Mouse (Mus musculus): ENCODE measurements around the gene Cklf. TPM values are rescaled to one million over a fixed set of nuclear protein-coding genes. Genes with fewer than 3 reads are reported as not detected.
"Not testable (repeated sequence)": the region's sequence is repeated elsewhere in the genome, so short reads cannot be mapped to it uniquely, and the experiment has no call there.

Cklf gene
- total RNA-seq, 2 experiments from 2014 or later: 4.7 to 5.0 TPM

DNA sequence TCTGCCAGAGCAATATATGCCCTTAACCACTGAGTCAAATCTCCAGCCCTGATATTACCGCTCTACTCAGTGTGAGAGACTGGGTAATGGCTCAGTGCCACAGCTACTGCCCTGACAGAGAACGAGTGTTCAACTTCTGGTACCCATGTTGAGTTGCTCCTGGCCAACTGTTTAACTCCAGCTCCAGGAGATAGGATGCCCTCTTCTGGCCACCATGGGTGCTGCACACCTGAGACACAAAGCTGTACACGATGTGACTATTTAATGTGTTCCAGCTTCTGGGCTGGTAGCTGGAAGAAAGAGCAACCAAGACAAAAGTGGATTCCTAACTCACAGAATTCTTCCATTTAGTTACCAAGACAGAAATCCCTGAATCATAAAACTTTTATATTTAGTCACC lies 2.4 kb downstream of the Cklf start:
- intact Hi-C loops (cut with DNase I): loop anchor here (10.0 kb wide), 2 partner anchors 182 to 312 kb away; no protein-coding TSS in a partner anchor
- no peak for DNase-seq (ENCODE audit: low spot score)

DNA sequence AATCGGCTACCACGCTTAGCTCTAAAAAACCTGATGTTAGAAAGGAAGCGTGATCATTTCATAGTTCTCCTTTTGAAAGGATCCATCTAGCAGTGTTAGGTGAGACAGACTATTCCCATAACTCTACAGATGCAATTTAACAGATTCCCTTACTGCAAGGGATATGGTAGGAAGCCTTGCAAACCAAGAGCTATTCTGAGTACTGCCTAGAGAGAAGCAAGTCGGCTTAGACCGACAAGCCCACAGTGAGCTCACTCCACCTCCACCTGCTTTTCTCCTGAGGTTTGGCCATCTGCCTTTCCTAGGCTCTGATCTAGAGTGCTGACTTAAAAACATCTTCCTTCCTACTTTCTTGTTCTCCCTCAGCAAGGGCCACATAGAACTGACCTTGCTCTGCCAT lies 11.1 kb downstream of the Cklf start:
- DNase-seq (ENCODE audit: low spot score); intact Hi-C loops (cut with DNase I): not testable (repeated sequence)

DNA sequence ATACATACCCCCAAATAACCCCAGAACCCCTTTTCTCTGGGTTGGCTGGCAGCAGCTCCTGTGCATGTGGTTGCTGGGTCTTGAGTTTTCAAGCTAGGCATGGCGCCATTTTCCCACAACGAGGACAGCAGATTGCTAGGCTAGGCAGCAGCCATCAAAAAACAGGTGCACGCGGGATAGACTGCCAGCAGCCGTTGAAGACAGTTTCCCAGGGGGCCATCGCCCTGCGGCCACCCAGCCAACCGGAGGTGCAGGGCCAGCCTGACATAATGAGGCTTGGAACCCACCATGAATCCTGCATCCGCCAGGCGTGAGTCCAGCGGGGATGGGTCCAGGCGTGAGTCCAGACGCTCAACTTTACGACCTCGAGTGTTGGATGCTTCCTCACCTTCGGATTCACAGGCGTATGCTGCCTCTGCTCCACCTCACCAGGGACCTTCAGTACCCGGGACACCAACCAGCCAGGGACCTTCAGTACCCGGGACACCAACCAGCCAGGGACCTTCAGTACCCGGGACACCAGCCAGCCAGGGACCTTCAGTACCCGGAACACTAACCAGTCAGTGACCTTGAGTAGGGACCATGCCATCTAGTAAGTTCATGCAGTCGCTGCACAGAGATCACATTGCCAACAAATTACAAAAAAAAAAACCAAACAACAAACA lies 13.7 kb downstream of the Cklf start:
- DNase-seq (ENCODE audit: low spot score); intact Hi-C loops (cut with DNase I): not testable (repeated sequence)

DNA sequence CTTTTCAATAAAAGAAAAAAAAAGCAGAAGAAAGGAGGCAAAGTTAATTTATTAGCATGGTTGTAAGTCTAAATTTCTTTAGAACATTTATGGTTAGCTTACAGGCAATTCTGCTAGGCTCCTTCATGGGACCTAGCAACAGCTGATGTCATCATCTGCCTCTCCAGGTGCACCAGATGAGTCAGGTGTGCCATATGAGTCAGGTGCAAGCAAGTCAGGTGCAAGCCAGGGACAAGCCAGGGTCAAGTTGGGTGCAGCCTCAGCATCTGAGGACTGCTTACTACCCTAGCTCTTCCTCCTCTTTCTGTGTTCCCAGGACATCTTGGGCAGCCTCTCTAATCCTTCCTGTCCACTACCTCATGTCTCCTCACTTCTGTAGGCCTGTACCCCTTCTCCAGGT lies 17.7 kb downstream of the Cklf start:
- DNase-seq (ENCODE audit: low spot score): no peak
- intact Hi-C loops (cut with DNase I): no loop called here

DNA sequence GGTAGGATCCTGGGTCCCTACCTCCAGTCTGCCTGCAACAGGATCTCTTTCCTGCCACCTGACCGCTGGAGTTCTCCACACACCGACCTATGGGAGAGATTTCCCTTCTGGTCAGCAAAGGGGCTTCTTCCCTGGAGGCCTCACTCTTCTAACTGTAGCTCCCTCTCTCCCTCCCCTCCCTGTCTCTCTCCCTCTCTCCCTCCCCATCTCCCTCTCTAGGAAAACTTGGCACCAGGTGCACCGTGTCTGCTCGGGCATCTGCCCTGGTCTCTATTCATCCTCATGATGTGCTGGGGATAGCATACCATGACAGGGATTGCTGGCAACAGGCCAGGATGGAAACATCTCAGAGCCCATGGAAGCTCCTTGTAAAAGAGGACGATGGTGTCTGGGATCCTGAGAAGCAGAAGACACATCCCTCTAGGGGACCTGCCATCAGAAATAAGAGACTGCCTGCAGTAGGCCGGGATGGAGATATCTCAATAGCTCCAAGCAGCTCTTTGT lies 18.3 kb downstream of the Cklf start:
- no peak for DNase-seq (ENCODE audit: low spot score)
- intact Hi-C loops (cut with DNase I): no loop called here

DNA sequence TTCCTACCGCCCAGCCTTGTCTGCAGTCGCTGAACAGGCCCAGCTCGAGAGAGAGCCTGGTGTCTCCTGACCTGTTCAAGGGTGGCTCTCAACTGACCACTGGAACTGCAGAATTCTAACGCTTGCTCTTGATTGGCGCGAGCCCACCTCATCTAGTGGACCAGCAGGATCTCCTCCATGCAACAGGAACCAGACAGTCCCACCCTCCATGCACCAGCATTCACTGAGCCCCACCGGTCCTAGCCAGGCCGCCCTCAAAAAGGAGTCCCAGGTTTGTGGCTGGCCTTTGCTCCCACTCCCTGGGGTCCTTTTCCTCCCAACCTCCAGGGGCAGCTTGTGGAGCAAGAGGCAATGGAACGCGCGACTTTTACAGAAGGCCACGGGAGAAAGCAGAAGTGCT lies 42.4 kb downstream of the Cklf start, which contains the start of gene Cmtm2a:
Gene Cmtm2a (minus strand): TSS at position 101 of the 400 bp plus-strand sequence.
- intact Hi-C loops (cut with DNase I); DNase-seq (ENCODE audit: low spot score): not testable (repeated sequence)

DNA sequence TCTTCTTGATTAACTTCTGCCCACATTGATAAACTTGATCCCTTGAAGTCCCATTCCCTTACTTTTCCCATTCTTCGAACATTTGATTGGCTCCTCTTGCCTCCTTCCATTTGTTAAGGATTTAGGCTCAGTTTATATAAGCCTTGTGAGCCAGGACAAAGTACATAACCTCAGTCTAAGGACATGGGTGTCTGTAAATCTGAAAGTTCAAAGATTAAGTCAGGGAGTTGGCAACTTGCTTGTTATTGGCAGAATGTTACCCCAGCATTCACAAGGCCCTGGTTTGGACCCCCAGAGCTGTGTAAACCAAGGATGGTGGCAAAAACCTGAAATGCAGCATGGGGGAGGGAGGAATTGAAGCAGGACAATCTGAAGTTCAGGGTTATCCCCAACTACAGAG lies 43.7 kb downstream of the Cklf start:
- intact Hi-C loops (cut with DNase I): no loop called here

DNA sequence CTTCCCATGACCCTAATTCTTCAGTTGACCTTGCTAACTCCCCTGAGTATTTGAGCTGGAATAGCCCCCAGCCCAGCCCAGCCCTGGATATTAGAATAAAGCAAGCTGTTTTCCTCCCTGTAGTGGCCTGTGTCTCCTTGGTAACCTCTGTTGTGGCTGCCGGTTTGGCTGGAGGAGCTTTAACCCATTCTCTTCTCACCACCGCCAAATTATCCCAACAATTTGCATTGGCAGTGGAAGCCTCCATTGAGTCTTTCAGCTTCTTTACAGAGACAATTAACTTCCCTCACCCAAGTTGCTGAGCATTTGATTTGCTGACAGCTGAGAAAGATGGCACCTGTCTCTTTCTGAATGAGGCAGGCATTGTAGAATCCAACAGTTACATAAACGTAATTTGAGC lies 50.9 kb downstream of the Cklf start:
- DNase-seq (ENCODE audit: low spot score); intact Hi-C loops (cut with DNase I): not testable (repeated sequence)

More for the DNA sequence above, 43.7 kb downstream of the Cklf start:
- DNase-seq (ENCODE audit: low spot score): no peak

DNA sequence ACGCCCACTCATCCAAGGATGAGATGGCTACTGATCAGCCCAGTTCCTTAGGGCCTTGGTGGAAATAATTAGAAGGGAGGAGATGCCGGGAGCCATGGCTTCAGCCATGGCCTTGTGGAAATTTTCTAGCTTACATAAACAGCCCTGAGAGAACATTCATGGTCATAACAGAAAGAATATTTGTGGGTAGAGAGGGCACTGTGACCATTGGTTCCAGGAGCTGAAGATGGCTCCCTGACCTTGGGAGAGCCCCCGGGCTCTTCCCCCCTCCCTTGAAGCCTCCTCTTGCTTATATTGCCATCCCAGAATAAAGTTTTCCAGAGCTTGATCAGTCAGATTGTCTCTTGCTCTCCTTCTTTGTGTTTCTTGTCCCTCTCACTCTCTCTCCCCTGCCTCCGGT lies 51.9 kb downstream of the Cklf start:
- DNase-seq (ENCODE audit: low spot score); intact Hi-C loops (cut with DNase I): not testable (repeated sequence)

DNA sequence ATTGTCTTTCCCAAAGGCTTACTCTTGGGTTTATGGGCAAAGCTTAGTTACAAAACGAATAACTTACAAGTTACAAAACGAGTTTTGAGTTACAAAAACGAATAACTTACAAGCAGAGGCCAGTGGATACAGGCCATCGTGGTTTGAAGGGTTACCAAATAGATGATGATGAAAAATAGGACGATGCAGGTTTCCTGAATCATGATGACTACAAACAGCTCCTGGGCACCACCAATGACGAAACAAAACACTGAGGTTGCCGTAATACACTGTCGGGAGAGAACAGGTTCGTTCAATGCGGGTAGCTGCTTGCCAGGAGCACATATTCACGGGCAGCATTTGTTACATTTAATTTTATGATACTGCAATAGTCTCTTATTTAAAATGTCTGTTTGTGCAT lies 54.3 kb downstream of the Cklf start:
- intact Hi-C loops (cut with DNase I): no loop called here
- no peak for DNase-seq (ENCODE audit: low spot score)

DNA sequence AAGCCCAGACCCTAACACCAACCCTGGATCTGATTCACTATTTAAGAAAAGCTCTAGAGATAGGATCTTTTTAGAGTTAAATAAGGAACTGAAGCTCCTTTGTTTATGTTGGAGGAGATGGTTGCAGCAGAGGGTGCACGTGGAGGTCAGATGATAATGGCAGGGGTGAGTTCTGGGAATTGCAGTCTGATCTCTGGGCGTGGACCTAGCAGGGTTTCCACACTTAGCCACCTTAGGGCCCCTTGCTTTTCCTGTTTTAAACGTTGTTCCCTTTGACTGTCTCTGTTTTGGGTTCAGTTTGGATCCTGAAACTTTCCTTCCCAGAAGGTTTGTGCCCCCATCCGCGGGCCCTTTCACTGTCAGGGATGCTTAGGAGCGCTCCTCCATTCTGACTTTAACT lies 57.7 kb downstream of the Cklf start:
- intact Hi-C loops (cut with DNase I); DNase-seq (ENCODE audit: low spot score): not testable (repeated sequence)

DNA sequence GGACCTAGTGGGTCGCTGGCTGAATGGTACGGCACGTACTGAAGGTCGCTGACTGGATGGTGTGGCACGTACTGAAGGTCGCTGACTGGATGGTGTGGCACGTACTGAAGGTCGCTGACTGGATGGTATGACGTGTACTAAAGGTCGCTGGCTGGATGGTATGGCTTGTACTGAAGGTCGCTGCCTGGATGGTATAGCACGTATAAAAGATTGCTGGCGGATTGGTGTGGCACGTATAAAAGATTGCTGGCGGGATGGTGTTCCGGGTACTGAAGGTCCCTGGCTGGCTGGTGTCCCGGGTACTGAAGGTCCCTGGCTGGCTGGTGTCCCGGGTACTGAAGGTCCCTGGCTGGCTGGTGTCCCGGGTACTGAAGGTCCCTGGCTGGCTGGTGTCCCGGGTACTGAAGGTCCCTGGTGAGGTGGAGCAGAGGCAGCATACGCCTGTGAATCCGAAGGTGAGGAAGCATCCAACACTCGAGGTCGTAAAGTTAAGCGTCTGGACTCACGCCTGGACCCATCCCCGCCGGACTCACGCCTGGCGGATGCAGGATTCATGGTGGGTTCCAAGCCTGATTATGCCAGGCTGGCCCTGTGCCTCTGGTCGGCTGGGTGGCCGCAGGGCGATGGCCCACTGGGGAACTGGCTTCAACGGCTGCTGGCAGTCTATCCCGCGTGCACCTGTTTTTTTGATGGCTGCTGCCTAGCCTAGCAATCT lies 58.9 kb downstream of the Cklf start, which contains the start of the genes Gm45711 and Cmtm1:
Gene Gm45711 (minus strand): TSS at position 641 of the 715 bp plus-strand sequence.
Gene Cmtm1 (minus strand): TSS at position 705 of the 715 bp plus-strand sequence.
- intact Hi-C loops (cut with DNase I): not testable (repeated sequence)
- peak; percentile 13 for DNase-seq (ENCODE audit: low spot score)

DNA sequence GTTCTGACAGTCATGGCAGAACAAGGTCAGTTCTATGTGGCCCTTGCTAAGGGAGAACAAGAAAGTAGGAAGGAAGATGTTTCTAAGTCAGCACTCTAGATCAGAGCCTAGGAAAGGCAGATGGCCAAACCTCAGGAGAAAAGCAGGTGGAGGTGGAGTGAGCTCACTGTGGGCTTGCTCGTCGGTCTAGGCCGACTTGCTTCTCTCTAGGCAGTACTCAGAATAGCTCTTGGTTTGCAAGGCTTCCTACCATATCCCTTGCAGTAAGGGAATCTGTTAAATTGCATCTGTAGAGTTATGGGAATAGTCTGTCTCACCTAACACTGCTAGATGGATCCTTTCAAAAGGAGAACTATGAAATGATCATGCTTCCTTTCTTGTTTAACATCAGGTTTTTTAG lies 61.4 kb downstream of the Cklf start:
- DNase-seq (ENCODE audit: low spot score); intact Hi-C loops (cut with DNase I): not testable (repeated sequence)

DNA sequence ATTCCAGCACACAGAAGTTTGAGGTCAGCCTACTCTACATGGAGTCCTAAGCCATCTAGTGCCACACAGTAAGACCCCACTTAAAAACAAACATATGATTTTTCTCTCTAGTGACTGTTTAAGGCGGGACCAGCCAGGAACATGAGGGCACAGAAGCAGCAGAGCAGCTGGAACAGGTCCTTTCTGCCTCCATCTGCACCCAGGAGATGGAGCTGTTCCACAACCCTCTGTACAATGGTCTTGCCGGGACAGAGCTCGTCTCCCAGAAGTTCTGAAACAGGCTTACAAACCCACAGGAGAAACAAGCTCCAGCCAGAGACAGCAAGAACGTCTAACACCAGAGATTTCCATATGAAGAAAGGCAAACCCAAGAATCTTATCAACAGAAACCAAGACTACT lies 62.6 kb downstream of the Cklf start:
- intact Hi-C loops (cut with DNase I): no loop called here
- DNase-seq (ENCODE audit: low spot score): no peak

Other genes starting within 250 kb of the Cklf start
- gene Cdh5, start 149.2 kb upstream of the Cklf start, total RNA-seq (2021): 100 to 1,000 TPM; 127 to 153 TPM
- 1 to 10 TPM in 1 of 2 experiments, under 1 TPM in 1; 0.98 to 1.2 TPM for gene Bean1, start 80.4 kb upstream of the Cklf start, total RNA-seq (2021)
- gene Tk2, start 2.3 kb upstream of the Cklf start, total RNA-seq (2021): 1 to 10 TPM; 7.1 to 7.3 TPM
- not detected for gene Cmtm2a, start 42.3 kb downstream of the Cklf start, total RNA-seq (2021)
- gene Gm45711, start 59.2 kb downstream of the Cklf start, total RNA-seq (2021): not detected
- not detected for gene Cmtm1, start 59.3 kb downstream of the Cklf start, total RNA-seq (2021)
- gene Gm11020, start 70.7 kb downstream of the Cklf start, total RNA-seq (2021): not detected
- not detected for gene Cmtm2b, start 71.4 kb downstream of the Cklf start, total RNA-seq (2021)
- 10 to 100 TPM; 14.6 to 19.4 TPM for gene Cmtm3, start 88.5 kb downstream of the Cklf start, total RNA-seq (2021)
- 10 to 100 TPM; 10.5 to 10.6 TPM for gene Cmtm4, start 144.9 kb downstream of the Cklf start, total RNA-seq (2021)
- gene Dync1li2, start 192.2 kb downstream of the Cklf start, total RNA-seq (2021): 100 to 1,000 TPM in 1 of 2 experiments, 10 to 100 TPM in 1; 93.5 to 104 TPM